Mouse (Mus musculus) WW6 (cell line): ENCODE data around the gene Zfp804a.

Experiments used
- DNase-seq: peaks from one replicate; pipeline ENCODE4 v3.0.0-alpha.2; 2013; ENCODE audit warnings: low read depth, low spot score

The Zfp804a gene

GRCm38 (mm10) chr2:82053185-82053891 lies at the start of gene Zfp804a:
Gene Zfp804a, plus strand, starts transcription at chr2:82053222.
- DNase-seq, result no peak

GRCm38 (mm10) chr2:82051635-82052034 lies 1.4 kb upstream of the Zfp804a start:
- no peak for DNase-seq

DNA sequence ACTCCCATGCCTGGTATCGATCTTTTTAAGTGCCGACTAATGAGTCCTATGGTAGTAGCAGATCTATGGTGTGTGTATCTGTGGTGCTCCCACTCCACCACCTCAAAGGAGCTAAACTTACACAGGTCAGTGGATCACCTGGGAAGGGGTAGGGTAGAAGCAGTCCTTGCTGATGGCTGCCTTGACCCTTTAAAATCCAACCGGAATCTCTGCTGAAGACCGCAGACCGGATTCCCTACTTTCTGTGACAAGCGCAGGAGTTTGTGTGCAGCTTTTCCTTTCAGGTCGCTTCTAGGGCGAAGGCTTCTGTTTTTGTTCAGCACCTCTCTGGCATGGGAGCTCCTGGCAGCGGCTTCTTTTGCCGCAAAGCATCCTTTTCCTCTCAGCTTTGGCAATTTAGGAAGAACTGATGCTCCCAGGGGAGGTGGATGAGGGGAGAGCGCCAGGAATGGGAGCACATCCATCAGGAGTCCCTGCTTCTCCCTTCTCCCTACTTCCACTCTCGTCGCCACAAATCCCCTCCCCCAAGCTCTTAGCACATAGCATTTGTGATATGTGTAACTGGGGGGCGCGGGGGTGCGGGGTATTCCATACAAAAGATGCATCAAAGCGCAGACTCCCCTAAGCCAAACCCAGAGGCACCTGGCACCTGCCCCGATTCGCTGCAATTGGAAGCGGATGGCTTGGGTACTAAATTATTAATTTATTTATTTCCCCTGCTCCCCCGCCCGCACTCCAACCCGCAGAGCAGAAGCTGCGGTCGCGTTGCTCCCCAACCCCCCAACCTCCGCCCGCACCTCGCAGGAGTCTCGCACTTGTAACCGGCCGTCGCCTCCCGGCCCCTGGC lies 461 bp upstream of the Zfp804a start:
- DNase-seq, result no peak

DNA sequence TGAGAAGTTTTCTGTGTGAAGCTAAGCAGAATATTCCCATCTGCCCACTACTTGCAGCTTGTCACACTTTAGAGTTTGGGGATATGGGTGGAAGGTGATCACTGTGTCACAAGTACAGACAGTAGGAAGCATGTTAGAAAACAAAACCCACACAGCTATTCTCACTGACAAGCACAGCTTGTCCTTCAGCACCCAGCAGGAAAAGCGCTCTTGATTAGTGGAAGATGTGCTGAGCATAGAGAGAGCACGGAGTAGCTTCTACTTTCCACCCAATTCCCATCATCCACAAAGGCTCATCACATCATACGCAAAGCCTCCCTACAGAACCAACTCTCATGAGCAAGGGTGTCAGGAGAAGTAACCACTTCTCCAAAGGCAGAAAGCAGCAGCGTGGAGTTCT lies 1.4 kb downstream of the Zfp804a start:
- DNase-seq, result no peak

DNA sequence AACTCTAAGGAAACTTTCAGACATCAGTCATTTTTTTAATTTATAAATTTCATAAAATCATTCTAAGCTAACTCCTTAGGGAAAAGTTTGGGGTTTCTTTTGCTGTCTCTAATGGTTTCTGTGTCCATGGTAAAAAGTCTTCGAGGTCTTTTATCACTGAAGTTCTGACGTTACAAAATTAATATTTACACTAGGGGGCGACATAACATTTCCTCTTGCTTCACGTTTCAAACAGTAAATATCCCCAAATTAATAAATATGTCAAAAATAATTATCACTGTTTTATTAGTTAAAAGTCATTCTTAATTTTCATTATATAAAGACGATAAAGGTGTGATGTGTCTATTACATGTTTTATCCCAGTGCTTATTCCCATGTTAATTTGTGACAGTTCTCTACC lies 11.6 kb downstream of the Zfp804a start:
- DNase-seq, result no peak

- DNase-seq, result no peak
These were observed 14.9 kb downstream of the Zfp804a start for GRCm38 (mm10) chr2:82067912-82068311.

GRCm38 (mm10) chr2:82069172-82069571 lies 16.1 kb downstream of the Zfp804a start:
- no peak for DNase-seq

DNA sequence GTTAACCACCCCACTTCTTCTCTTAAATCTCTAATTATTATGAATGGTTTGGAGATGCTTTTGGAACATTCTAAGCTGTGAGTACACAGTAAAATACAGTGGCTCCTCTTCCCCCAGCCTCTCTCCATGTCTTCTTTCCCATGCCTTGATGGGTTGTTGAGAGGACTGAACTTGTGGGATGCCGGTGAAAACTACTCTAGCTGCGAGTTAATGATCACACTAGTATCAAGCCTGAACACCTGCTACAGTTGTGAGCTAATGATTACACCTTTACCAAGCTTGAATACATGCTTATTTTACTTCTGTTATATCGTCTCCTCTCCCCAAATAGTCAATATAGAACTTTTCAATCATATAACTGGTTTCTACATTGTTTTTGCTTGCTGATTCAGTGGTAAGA lies 23.9 kb downstream of the Zfp804a start:
- no peak for DNase-seq

DNA sequence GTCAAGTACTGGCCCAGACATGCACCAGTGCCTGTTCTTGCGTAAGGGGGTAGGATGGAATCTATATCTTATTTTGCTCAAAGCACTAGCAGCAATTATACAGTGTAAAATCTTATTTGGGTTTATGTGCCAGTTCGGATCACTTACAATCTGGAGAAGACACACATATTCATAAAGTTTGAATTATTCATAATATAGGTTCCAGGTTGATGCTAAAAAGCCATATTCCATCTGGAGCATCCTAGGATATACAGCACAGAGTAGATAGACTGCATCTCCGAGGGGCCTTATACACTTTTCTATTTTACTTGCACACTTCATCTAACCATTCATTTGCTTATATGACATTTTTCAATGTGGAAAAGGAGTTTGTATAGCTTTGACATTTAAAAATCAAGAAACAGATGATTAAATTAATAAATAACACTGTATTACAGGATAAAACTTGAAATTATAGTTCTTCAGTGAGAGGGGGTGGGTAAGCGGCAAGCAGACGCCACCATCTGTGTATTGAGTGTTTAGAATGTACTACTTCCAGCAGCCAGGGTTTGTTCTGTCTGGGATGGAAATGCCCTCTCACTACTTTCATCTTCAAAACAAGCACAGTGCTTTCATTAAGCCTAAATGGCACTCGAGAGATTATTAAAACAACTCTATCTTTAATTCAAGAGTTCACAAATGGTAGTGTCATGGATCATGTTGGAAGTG lies 25.4 kb downstream of the Zfp804a start:
- no peak for DNase-seq

DNA sequence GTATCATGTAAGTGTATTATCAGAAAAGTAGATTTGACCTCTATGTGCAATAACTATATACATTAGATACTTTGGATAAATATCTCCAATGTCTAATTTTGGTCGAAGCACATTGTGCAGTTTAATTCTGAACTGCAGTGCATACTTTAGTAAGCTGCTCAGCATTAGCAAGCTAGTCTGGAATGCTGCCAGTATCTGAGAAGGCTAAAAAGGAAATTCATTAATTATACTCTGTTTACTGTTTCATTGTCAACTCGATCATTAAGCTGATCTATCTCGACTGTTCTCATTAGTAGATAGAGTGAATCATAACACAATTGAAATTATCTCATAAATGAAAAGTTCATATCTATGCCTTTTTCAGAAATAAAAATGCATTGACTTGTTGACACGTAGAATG lies 27.7 kb downstream of the Zfp804a start:
- no peak for DNase-seq

DNA sequence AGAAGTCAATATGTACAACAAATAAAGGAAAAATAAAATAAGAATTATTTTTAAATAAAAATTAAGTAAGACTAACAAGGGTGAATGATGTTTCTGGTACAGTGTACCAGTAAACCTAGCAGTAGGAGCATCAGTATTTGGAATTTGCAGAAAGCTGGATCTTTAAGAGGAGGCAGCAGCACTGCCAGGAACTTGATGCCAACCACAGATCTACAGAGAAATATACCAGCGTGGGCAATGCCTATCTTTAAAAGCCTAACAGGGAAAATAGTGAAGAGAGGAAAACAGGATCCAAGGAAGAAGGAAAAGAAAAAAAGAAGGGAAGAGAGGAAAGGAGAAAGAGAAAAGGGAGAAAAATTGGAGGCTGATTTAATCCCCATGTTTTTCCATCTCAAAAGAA lies 60.1 kb downstream of the Zfp804a start:
- DNase-seq, result no peak

DNA sequence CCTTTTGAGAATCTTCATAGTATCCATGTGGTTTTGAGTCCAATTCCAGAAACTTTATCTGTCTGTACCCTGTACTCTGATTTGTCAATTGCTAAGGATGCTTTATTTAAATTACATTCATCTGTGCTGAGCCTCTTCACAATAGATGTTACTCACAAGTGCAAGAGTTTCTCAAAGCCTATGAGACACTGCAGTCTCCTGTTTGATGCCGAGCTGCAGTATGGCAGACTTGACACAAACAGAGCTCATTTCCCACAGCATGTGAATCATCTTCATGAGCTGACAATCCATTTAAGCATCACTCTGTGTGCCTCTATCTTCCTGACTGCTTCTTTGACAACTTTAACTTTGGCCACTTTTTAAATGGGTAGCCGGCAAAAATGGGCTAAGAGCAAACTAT lies 60.6 kb downstream of the Zfp804a start:
- no peak for DNase-seq

GRCm38 (mm10) chr2:82119577-82119976 lies 66.6 kb downstream of the Zfp804a start:
- no peak for DNase-seq

DNA sequence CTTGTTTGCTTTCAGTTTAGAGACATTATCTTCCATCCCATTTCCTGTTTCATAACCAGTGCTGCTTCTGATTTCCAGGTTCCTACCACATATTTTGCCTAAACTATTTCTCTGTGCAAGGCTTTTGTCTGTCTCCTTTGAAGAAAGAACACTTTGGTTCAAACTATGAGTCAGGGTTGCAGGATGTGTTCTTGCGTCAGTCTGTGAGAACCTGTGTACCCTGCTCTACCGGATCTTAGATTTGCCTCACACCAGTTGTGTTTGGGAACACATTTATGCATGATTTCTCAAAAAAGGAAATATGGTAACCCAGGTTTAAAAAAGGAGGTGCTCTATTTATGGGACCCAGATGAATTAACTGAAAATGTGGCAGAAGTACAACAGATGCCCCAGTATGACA lies 125.7 kb downstream of the Zfp804a start:
- DNase-seq, result no peak

DNA sequence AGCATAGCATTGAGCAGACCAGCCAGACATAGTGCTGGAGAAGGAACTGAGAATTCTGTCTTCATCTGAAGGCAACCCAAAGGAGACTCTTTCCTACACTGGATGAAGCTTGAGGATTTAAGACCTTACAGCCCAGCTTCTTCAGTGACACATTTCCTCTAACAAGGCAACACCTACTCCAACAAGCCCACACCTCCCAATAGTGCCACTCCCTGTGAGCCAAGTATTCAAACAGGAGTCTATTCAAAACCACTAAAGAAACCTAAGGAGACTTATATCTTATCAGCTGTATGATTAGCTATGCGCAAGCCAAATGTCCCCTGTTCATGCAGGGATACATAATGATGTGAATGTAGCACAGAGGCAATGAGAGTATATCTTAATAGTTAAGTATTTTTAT lies 128.0 kb downstream of the Zfp804a start:
- no peak for DNase-seq

DNA sequence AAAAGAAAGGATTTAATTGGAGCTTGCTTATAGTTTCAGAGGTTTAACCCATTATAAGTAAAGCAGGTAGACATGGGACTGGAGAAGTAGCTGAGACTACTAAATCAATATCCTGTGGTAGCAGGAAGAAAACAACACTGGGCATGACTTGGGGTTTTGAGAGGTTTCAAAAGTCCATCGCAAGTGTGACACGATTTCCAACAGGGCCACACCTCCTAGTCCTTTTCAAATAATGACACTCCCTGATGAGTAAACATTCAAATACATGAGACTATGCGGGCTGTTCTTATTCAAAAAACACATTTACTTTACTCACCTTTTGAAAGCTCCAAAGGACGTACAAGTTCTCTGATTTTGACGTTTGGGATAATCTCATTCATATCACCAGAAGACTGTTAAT lies 146.9 kb downstream of the Zfp804a start:
- no peak for DNase-seq

DNA sequence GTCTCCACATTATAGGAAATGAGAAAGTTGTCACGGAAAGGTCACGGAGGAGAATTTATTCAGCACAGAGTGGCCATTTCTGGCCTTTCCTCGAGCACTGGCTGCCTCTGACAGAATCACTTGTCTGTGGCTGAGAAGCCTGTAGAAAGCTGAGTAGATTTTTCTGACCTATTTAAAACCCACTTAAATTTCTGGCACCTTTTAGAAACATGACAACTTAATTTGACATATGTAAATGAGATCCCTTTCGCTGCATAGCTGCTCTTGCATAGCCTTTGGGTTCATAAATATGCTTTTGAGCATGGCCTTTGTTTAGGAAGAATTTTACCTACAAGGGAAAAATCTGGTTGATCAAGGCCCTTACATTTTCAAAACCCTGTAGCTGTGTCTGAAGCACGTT lies 147.6 kb downstream of the Zfp804a start:
- no peak for DNase-seq

GRCm38 (mm10) chr2:82210605-82211004 lies 157.6 kb downstream of the Zfp804a start:
- no peak for DNase-seq

DNA sequence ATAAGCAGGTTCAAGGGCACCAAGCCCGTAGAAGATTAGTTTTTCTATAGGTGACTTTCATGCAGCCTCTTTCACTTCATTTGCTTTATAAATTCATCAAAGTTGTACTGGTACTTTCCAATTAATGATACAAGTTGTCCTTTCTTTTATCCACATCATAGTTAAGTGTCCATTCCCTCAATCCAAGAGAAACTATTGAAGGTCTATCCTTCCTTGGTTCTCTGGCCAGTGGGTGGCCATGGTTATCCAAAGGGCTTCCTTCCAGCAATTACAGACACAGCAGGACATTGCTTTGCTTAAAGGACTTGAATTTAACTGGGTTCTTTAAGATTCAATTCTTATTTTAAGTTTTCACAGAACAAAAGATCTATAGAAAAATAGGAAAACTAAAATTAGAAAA lies 158.9 kb downstream of the Zfp804a start:
- no peak for DNase-seq

- no peak for DNase-seq
These were observed 164.9 kb downstream of the Zfp804a start for GRCm38 (mm10) chr2:82217873-82218272.

DNA sequence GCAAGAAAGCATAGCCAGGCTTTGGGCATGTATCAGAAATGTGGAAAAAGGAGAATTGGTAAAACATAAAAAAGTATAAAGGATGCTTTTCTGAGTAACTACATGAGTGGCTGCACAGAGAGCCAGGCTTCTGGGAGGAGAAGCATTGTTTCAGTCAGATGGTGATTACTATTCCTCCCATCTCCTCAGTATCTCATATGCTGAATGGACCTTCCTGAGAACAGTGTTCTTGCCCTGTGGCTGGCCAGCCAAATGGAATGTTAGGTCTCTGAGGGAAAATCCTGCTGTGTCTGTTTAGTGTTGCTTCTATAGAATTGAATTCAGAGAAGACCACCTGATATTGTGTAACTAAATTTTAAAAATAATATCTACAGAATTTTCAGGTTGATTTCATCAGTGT lies 193.0 kb downstream of the Zfp804a start:
- DNase-seq, result no peak

- DNase-seq, result no peak
These were observed 194.0 kb downstream of the Zfp804a start for GRCm38 (mm10) chr2:82246902-82247522.
